Mouse (Mus musculus): ENCODE results near the gene Pygb. TPM values are rescaled to one million over a fixed set of nuclear protein-coding genes. Genes with fewer than 3 reads are reported as not detected.

Pygb gene
- polyA plus RNA-seq, 1 experiment from 2014 or later: 212 TPM

GRCm38 (mm10) chr2:150828164-150828563 lies 41.6 kb downstream of the Pygb start:
- WGBS: 81% methylated on average over 3 of the region's 3 CpGs
- H3K4me3 ChIP-seq: no peak overlapping the region
- ATAC-seq (replicated peaks; ENCODE audit: insufficient number of reproducible peaks, insufficient read depth, low FRiP score, low read depth): no peak
- H3K36me3 ChIP-seq: peaks cover 99% of the 10 kb centered on the region
- no peak overlapping the region for H3K9ac ChIP-seq
- no peak overlapping the region for H3K27ac ChIP-seq
- H3K4me1 ChIP-seq (replicated peaks): no peaks in the 10 kb centered on the region
- H3K9me3 ChIP-seq (replicated peaks): no peaks in the 10 kb centered on the region
- H3K4me2 ChIP-seq: no peak overlapping the region
- no peaks in the 10 kb centered on the region for H3K27me3 ChIP-seq

- no peak overlapping the region for H3K4me3 ChIP-seq
- WGBS: 77% methylated on average over 4 of the region's 4 CpGs
- no peaks in the 10 kb centered on the region for H3K4me1 ChIP-seq (replicated peaks)
- no peak overlapping the region for H3K4me2 ChIP-seq
- ATAC-seq (replicated peaks; ENCODE audit: insufficient number of reproducible peaks, insufficient read depth, low FRiP score, low read depth): no peak
- no peaks in the 10 kb centered on the region for H3K27me3 ChIP-seq
- no peaks in the 10 kb centered on the region for H3K9me3 ChIP-seq (replicated peaks)
- H3K36me3 ChIP-seq: peaks cover 99% of the 10 kb centered on the region
- no peak overlapping the region for H3K9ac ChIP-seq
- no peak overlapping the region for H3K27ac ChIP-seq
Measured at GRCm38 (mm10) chr2:150828654-150829053, 42.1 kb downstream of the Pygb start.

GRCm38 (mm10) chr2:150830011-150830410 lies 43.5 kb downstream of the Pygb start:
- Histone ChIP-seq H3K4me1 (replicated peaks) (no peaks in the 10 kb centered on the region; the same call in 1 of the 2 replicates), H3K4me2 (no peak overlapping the region), H3K4me3 (no peak overlapping the region), H3K27me3 (no peaks in the 10 kb centered on the region), H3K9ac (no peak overlapping the region), H3K9me3 (replicated peaks) (no peaks in the 10 kb centered on the region), H3K27ac (no peak overlapping the region), H3K36me3 (peaks cover 87% of the 10 kb centered on the region)
- 83% methylated on average over 2 of the region's 2 CpGs for WGBS
- ATAC-seq (replicated peaks; ENCODE audit: insufficient number of reproducible peaks, insufficient read depth, low FRiP score, low read depth): no peak

GRCm38 (mm10) chr2:150830911-150831441 lies 44.4 kb downstream of the Pygb start:
- H3K9ac ChIP-seq: no peak overlapping the region
- no peak overlapping the region for H3K27ac ChIP-seq
- H3K4me1 ChIP-seq (replicated peaks): no peaks in the 10 kb centered on the region; the same call in 1 of the 2 replicates
- 83% methylated on average over 3 of the region's 3 CpGs for WGBS
- no peak overlapping the region for H3K4me2 ChIP-seq
- no peak overlapping the region for H3K4me3 ChIP-seq
- ATAC-seq (replicated peaks; ENCODE audit: insufficient number of reproducible peaks, insufficient read depth, low FRiP score, low read depth): no peak
- H3K36me3 ChIP-seq: peaks cover 78% of the 10 kb centered on the region
- H3K9me3 ChIP-seq (replicated peaks): no peaks in the 10 kb centered on the region
- no peaks in the 10 kb centered on the region for H3K27me3 ChIP-seq

GRCm38 (mm10) chr2:150832029-150832428 lies 45.5 kb downstream of the Pygb start:
- Histone ChIP-seq H3K9me3 (replicated peaks) (no peaks in the 10 kb centered on the region), H3K27me3 (no peaks in the 10 kb centered on the region), H3K27ac (no peak overlapping the region), H3K9ac (no peak overlapping the region), H3K4me3 (no peak overlapping the region), H3K4me2 (no peak overlapping the region), H3K4me1 (replicated peaks) (no peaks in the 10 kb centered on the region; the same call in 1 of the 2 replicates), H3K36me3 (peaks cover 68% of the 10 kb centered on the region)
- ATAC-seq (replicated peaks; ENCODE audit: insufficient number of reproducible peaks, insufficient read depth, low FRiP score, low read depth): no peak
- 84% methylated on average over 7 of the region's 7 CpGs for WGBS

- Histone ChIP-seq H3K4me2 (no peak overlapping the region), H3K4me3 (no peak overlapping the region), H3K27ac (no peak overlapping the region), H3K36me3 (peaks cover 42% of the 10 kb centered on the region), H3K27me3 (no peaks in the 10 kb centered on the region), H3K4me1 (replicated peaks) (no peaks in the 10 kb centered on the region; the same call in 1 of the 2 replicates), H3K9ac (no peak overlapping the region), H3K9me3 (replicated peaks) (no peaks in the 10 kb centered on the region)
- no peak for ATAC-seq (replicated peaks; ENCODE audit: insufficient number of reproducible peaks, insufficient read depth, low FRiP score, low read depth)
- 79% methylated on average over 7 of the region's 7 CpGs for WGBS
Measured at GRCm38 (mm10) chr2:150834616-150835015, 48.1 kb downstream of the Pygb start.

- peaks cover 28% of the 10 kb centered on the region for H3K36me3 ChIP-seq
- no peak overlapping the region for H3K27ac ChIP-seq
- H3K4me2 ChIP-seq: no peak overlapping the region
Measured at GRCm38 (mm10) chr2:150835975-150836374, 49.4 kb downstream of the Pygb start.

GRCm38 (mm10) chr2:150836906-150837305 lies 50.4 kb downstream of the Pygb start:
- H3K36me3 ChIP-seq: peaks cover 19% of the 10 kb centered on the region
- no peak overlapping the region for H3K9ac ChIP-seq
- ATAC-seq (replicated peaks; ENCODE audit: insufficient number of reproducible peaks, insufficient read depth, low FRiP score, low read depth): no peak
- 70% methylated on average over 15 of the region's 15 CpGs for whole genome bisulfite sequencing
- no peak overlapping the region for H3K27ac ChIP-seq
- H3K4me2 ChIP-seq: no peak overlapping the region
- no peaks in the 10 kb centered on the region for H3K27me3 ChIP-seq
- no peak overlapping the region for H3K4me3 ChIP-seq
- H3K4me1 ChIP-seq (replicated peaks): no peaks in the 10 kb centered on the region; the same call in 1 of the 2 replicates
- H3K9me3 ChIP-seq (replicated peaks): no peaks in the 10 kb centered on the region

More at GRCm38 (mm10) chr2:150835975-150836374, 49.4 kb downstream of the Pygb start:
- WGBS: 88% methylated on average over 4 of the region's 4 CpGs
- Histone ChIP-seq H3K9ac (no peak overlapping the region), H3K4me1 (replicated peaks) (no peaks in the 10 kb centered on the region; the same call in 1 of the 2 replicates), H3K27me3 (no peaks in the 10 kb centered on the region), H3K9me3 (replicated peaks) (no peaks in the 10 kb centered on the region), H3K4me3 (no peak overlapping the region)
- no peak for ATAC-seq (replicated peaks; ENCODE audit: insufficient number of reproducible peaks, insufficient read depth, low FRiP score, low read depth)

- Histone ChIP-seq H3K36me3 (peaks cover 10% of the 10 kb centered on the region), H3K4me2 (no peak overlapping the region), H3K27me3 (no peaks in the 10 kb centered on the region), H3K9me3 (replicated peaks) (no peaks in the 10 kb centered on the region), H3K27ac (no peak overlapping the region), H3K9ac (no peak overlapping the region), H3K4me1 (replicated peaks) (no peaks in the 10 kb centered on the region; the same call in 1 of the 2 replicates), H3K4me3 (no peak overlapping the region)
- WGBS: 92% methylated on average over 3 of the region's 3 CpGs
- ATAC-seq (replicated peaks; ENCODE audit: insufficient number of reproducible peaks, insufficient read depth, low FRiP score, low read depth): no peak
Measured at GRCm38 (mm10) chr2:150837781-150838180, 51.2 kb downstream of the Pygb start.

GRCm38 (mm10) chr2:150839686-150840471 lies 53.3 kb downstream of the Pygb start:
- Histone ChIP-seq H3K36me3 (no peaks in the 10 kb centered on the region), H3K4me2 (no peak overlapping the region), H3K9ac (no peak overlapping the region), H3K4me1 (replicated peaks) (no peaks in the 10 kb centered on the region), H3K27ac (no peak overlapping the region), H3K27me3 (no peaks in the 10 kb centered on the region), H3K9me3 (replicated peaks) (no peaks in the 10 kb centered on the region), H3K4me3 (no peak overlapping the region)
- ATAC-seq (replicated peaks; ENCODE audit: insufficient number of reproducible peaks, insufficient read depth, low FRiP score, low read depth): no peak
- WGBS: 59% methylated on average over 12 of the region's 12 CpGs

- Histone ChIP-seq H3K4me3 (no peak overlapping the region), H3K27me3 (no peaks in the 10 kb centered on the region), H3K36me3 (no peaks in the 10 kb centered on the region), H3K9me3 (replicated peaks) (no peaks in the 10 kb centered on the region), H3K27ac (no peak overlapping the region), H3K9ac (no peak overlapping the region), H3K4me2 (no peak overlapping the region), H3K4me1 (replicated peaks) (no peaks in the 10 kb centered on the region)
- WGBS: 77% methylated on average over 11 of the region's 11 CpGs
- ATAC-seq (replicated peaks; ENCODE audit: insufficient number of reproducible peaks, insufficient read depth, low FRiP score, low read depth): no peak
Measured at GRCm38 (mm10) chr2:150841109-150841508, 54.6 kb downstream of the Pygb start.
